Mouse (Mus musculus) kidney, adult 2 months (tissue): ENCODE measurements at regions not wholly inside any gene's neighbourhood (a gene's known extent, or its start where the extent isn't known, plus 50 kb on each side); places are given as distances from the start of the nearest gene placed in this dataset.

Source experiments
- CTCF ChIP-seq: fragments of 200-500 bp; conservative IDR thresholded peaks from 2 replicates; pipeline ENCODE4 v1.5.1; 2011; ENCODE audit warnings: low read depth, mild to moderate bottlenecking, control low read depth, low read length, moderate library complexity, mixed read lengths; ENCODE audit not compliant: insufficient read depth, insufficient read length
- POLR2A ChIP-seq: fragments of 200-500 bp; IDR thresholded peaks from one replicate; pipeline ENCODE4 v1.6.1; 2011; ENCODE audit warnings: low read depth, low read length, control low read depth

- TF ChIP-seq CTCF (no peak), POLR2A (no peak)
Measured at GRCm38 (mm10) chr7:116674199-116675019, 170.2 kb downstream of the Nucb2 start.
